Mouse (Mus musculus): ENCODE measurements at regions not wholly inside any gene's neighbourhood (a gene's known extent, or its start where the extent isn't known, plus 50 kb on each side); places are given as distances from the start of the nearest gene placed in this dataset.

DNA sequence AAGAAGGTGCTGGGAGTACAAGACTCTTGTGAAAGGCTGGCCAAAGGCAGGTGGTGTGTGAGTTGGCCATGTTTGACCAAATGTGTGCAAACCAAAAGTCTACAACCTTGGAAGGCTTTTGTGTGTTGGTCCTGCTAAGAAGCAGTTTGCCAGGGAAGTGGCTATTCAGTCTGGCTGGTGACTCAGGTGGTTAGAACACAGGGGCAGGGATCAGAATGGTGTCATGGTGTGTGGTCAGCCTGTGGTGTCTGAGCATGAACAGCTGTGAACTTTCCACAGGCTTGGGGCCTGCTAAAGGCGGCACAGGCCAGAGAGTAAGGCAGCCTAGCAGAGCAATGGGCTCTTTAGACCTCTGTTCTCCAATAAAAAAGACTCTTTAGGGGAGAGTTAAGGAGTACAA is 171.6 kb upstream of the Klf14 start:
- TF ChIP-seq GATA1 (IDR thresholded peaks at IDR 0.05; ENCODE audit: borderline replicate concordance, low read length) (no peak), FLI1 (IDR thresholded peaks at IDR 0.05; ENCODE audit: low read length) (no peak)

Data from megakaryocyte, embryonic 14.5 days (primary cell).